Mouse (Mus musculus) mouse trophoblast stem cell (cell line): ENCODE measurements around the gene Oxtr.

Experiments
- in situ Hi-C, 2 experiments: fragments of 300-500 bp; cut with MseI, MboI; formaldehyde crosslinking; loops; 2 replicates in 1 of 2; 3 replicates in 1 of 2; pipeline ENCODE4 v1.15.1; 2025

Gene Oxtr

GRCm38 (mm10) chr6:112489181-112489909, 398 bp downstream of the Oxtr start:
- in situ Hi-C loops = loop anchor here (10.0 to 25.0 kb wide), 3 partner anchors 85 to 285 kb away; no protein-coding TSS in a partner anchor

DNA sequence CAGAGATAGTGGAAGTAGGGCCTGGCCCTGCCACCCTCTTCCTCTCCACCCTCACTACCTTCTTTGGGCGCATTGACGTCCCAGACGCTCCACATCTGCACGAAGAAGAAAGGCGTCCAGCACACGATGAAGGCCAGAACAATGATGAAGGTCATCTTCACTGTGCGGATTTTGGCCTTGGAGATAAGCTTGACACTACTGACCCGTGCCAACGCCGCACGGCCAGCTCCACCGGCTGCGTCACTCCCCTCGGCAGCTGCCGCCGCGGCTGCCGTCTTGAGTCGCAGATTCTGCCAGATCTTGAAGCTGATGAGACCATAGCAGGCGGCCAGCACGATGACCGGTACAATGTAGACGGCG, 942 bp downstream of the Oxtr start:
- in situ Hi-C loops = loop anchor here (10.0 to 25.0 kb wide), 3 partner anchors 84 to 284 kb away; no protein-coding TSS in a partner anchor

- in situ Hi-C loops = loop anchor here (10.0 to 25.0 kb wide), 3 partner anchors 83 to 283 kb away; no protein-coding TSS in a partner anchor
Measured at GRCm38 (mm10) chr6:112487993-112488392, 1.8 kb downstream of the Oxtr start.

- in situ Hi-C loops = loop anchor here (10.0 to 25.0 kb wide), 3 partner anchors 80 to 280 kb away; no protein-coding TSS in a partner anchor
Measured at GRCm38 (mm10) chr6:112484316-112484715, 5.4 kb downstream of the Oxtr start.

GRCm38 (mm10) chr6:112479861-112480260, 9.9 kb downstream of the Oxtr start:
- in situ Hi-C loops = loop anchor here (10.0 to 25.0 kb wide), 3 partner anchors 75 to 275 kb away; no protein-coding TSS in a partner anchor

GRCm38 (mm10) chr6:112471644-112472043, 18.1 kb downstream of the Oxtr start:
- in situ Hi-C loops = no loop called here

- in situ Hi-C loops = no loop called here
Measured at GRCm38 (mm10) chr6:112466001-112466400, 23.7 kb downstream of the Oxtr start.

GRCm38 (mm10) chr6:112465441-112465840, 24.3 kb downstream of the Oxtr start:
- in situ Hi-C loops = no loop called here

GRCm38 (mm10) chr6:112463331-112463730, 26.4 kb downstream of the Oxtr start:
- in situ Hi-C loops = no loop called here

DNA sequence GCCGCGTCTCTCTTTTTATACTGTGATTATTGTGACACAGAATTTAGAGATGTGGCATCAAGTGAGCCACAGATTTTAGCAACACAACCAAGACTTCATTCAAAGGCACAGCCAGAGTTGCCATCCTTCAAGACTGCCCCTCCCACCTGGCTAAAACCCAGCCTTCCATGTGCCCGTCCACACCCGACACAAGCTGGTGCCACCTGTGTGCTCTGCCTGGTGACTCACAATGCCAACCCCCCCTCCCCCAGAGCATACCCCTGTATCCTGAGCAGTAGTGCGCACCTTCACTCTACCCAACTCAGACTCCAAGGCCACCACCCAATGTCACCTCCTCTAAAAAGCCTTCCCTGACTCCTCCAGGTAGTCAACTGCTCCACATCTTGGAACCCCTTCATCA, 28.3 kb downstream of the Oxtr start:
- in situ Hi-C loops = no loop called here

DNA sequence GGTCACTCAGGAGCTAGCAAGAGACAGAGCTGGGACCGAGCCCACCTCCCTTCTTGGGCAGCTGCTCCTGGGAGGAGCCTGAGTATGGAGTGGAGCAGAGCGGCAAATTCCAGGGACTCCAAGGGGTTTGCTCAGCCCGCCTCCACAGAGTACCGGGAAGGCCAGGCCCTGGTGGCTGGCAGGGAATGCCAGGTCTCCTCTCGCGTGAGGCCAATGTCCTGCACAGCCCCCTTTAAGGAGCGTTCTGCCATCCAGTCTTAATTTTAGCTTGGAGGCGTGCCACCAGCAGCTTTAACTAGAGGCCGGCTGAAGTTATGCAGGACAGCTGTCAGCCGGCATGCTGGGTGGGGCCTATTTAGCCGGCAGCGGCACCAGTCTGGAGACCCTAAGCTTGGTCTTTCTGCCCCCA, 30.4 kb downstream of the Oxtr start, which contains the start of gene Cav3:
Gene Cav3, plus strand, starts transcription at position 165 of the 409 bp plus-strand sequence.
- in situ Hi-C loops = no loop called here

DNA sequence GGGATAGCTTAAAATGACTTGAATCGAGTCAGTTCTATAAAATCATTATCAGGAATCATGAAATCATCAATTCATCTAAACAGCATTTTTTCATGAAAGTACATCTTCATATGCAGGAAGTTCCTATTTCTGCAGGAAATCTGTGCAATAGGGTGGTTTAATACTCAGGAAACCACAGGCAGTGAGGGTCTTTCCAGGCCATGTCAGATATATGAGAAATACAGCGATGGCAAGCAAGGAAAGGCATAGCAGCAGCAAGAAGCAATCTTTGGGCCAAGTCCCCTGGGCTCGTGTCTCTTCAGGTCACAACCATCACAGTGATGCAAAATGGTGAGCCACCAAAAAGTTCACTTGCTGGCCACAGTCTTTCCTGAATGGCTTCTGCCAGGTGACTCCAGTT, 44.1 kb downstream of the Oxtr start:
- in situ Hi-C loops = no loop called here

GRCm38 (mm10) chr6:112426018-112426732, 63.6 kb downstream of the Oxtr start:
- in situ Hi-C loops = no loop called here

DNA sequence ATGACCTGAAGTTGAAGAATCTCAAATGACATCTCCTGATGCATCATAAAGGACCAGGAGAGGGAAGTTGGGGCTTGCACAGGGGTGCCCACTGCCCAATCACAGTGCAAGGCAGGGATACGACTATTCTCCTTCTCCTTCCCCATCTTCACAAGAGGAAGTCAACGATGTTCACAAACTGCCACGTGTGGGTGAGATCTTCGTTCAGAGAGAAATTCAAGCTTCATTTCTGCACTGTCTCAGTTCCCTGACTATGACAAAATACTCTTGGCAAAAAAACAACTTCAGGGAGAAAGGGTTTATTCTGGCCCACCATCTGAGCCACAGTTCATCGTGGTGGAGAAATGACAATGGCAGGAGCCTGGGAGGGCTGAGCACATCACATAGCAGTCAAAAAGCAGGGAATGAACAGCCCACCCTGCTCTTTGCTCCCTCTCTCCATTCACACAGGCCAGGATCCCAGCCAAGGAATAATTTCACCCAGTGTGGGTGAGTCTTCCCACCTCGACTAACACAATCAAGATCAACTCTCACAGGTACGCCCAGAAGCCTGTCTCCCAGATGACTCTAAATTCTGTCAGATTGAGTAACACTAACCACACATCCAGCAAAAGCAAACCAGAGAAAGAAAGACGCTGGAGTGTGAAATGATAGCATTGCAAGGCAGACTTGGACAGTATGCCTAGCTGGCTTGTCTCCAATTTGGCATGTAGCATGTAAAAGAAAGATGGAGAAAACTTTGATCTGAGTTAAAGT, 65.8 kb downstream of the Oxtr start:
- in situ Hi-C loops = no loop called here
